Mouse (Mus musculus) CH12.LX (cell line): ENCODE data around the gene Irf2bp2. TPM values are rescaled to one million over a fixed set of nuclear protein-coding genes. Genes with fewer than 3 reads are reported as not detected.

Source experiments
- DNase-seq: peaks from one replicate; pipeline ENCODE4 v3.0.0-alpha.2; 2013; ENCODE audit errors: extremely low read depth
- H3K27ac ChIP-seq: 2 replicates; pipeline ENCODE4 v1.5.1; 2012; ENCODE audit warnings: low read depth, mild to moderate bottlenecking, control low read depth, moderate library complexity; ENCODE audit not compliant: insufficient read depth
- H3K27me3 ChIP-seq: replicated peaks from 2 replicates; pipeline ENCODE3; 2012; ENCODE audit warnings: inconsistent platforms
- H3K36me3 ChIP-seq, 2 experiments: replicated peaks in 1 of 2; 2 replicates each; pipeline versions ENCODE3 to v1.6.1; 2012; ENCODE audit warnings: inconsistent platforms in 1 of 2, low read length in 1 of 2, mild to moderate bottlenecking in 1 of 2, mixed read lengths in 1 of 2, moderate library complexity in 1 of 2; ENCODE audit not compliant: control insufficient read depth in 1 of 2, insufficient read depth in 1 of 2
- H3K4me1 ChIP-seq, 2 experiments: 2 replicates each; pipeline ENCODE4 v1.6.1; 2012; ENCODE audit warnings: inconsistent platforms in 1 of 2, moderate library complexity in 1 of 2; ENCODE audit not compliant: insufficient read depth in 2 of 2, control insufficient read depth in 1 of 2
- H3K4me2 ChIP-seq: 2 replicates; pipeline ENCODE4 v1.6.1; 2012; ENCODE audit warnings: low read depth, mild to moderate bottlenecking, control low read depth; ENCODE audit not compliant: poor library complexity, insufficient read depth, severe bottlenecking
- H3K4me3 ChIP-seq, 3 experiments: fragments of 150-350 bp in 1 of 3; sonication (generic) in 1 of 3; replicated peaks in 1 of 3; 2 replicates each; pipeline versions ENCODE3 to v1.5.1; 2011 to 2012; ENCODE audit warnings: low read depth in 2 of 3, low read length in 2 of 3, mild to moderate bottlenecking in 2 of 3, moderate library complexity in 2 of 3, control low read depth in 1 of 3, improper control_type of control experiment in 1 of 3, inconsistent platforms in 1 of 3, mixed read lengths in 1 of 3; ENCODE audit not compliant: poor library complexity in 1 of 3
- H3K79me2 ChIP-seq: replicated peaks from 2 replicates; pipeline ENCODE4 v1.6.1; 2012; ENCODE audit warnings: mild to moderate bottlenecking, moderate library complexity; ENCODE audit not compliant: control insufficient read depth, poor library complexity, insufficient read depth, severe bottlenecking; ENCODE audit errors: extremely low read depth
- H3K9ac ChIP-seq: 2 replicates; pipeline ENCODE4 v1.6.1; 2012; ENCODE audit warnings: low read depth, mild to moderate bottlenecking, control low read depth, moderate library complexity; ENCODE audit not compliant: insufficient read depth
- H3K9me3 ChIP-seq: replicated peaks from 2 replicates; pipeline ENCODE3; 2012; ENCODE audit warnings: low read length, inconsistent platforms, mixed read lengths
- BHLHE40 ChIP-seq: IDR thresholded peaks from 2 replicates; pipeline ENCODE4 v1.6.1; 2011; ENCODE audit warnings: mild to moderate bottlenecking, low read depth, low read length, improper control_type of control experiment
- CHD1 ChIP-seq: IDR thresholded peaks from 2 replicates; pipeline ENCODE4 v1.6.1; 2012; ENCODE audit warnings: low read depth, low read length, improper control_type of control experiment, inconsistent platforms
- CHD2 ChIP-seq: IDR thresholded peaks from 2 replicates; pipeline ENCODE4 v1.6.1; 2011; ENCODE audit warnings: low read length, improper control_type of control experiment
- ELF1 ChIP-seq: IDR thresholded peaks from 2 replicates; pipeline ENCODE4 v1.6.1; 2014; ENCODE audit warnings: low read depth, mild to moderate bottlenecking, inconsistent platforms, low read length, improper control_type of control experiment
- EP300 ChIP-seq: IDR thresholded peaks from 2 replicates; pipeline ENCODE4 v1.6.1; 2011; ENCODE audit warnings: low read length, improper control_type of control experiment
- GABPA ChIP-seq: IDR thresholded peaks from 2 replicates; pipeline ENCODE4 v1.6.1; 2012; ENCODE audit warnings: low read depth, low read length, improper control_type of control experiment, inconsistent platforms; ENCODE audit not compliant: insufficient replicate concordance
- HCFC1 ChIP-seq: IDR thresholded peaks from 2 replicates; pipeline ENCODE4 v1.6.1; 2012; ENCODE audit warnings: low read depth, mild to moderate bottlenecking, inconsistent platforms, low read length, improper control_type of control experiment
- IRF4 ChIP-seq: IDR thresholded peaks from 2 replicates; pipeline ENCODE4 v1.6.1; 2014; ENCODE audit warnings: low read depth, mild to moderate bottlenecking, inconsistent platforms, low read length, improper control_type of control experiment
- JUN ChIP-seq: IDR thresholded peaks from 2 replicates; pipeline ENCODE4 v1.6.1; 2011; ENCODE audit warnings: low read depth, mild to moderate bottlenecking, low read length, improper control_type of control experiment, moderate library complexity; ENCODE audit not compliant: insufficient read depth
- JUND ChIP-seq: conservative IDR thresholded peaks from 2 replicates; pipeline ENCODE4 v1.6.1; 2011; ENCODE audit warnings: low read depth, low read length, improper control_type of control experiment
- KAT2A ChIP-seq: IDR thresholded peaks from 2 replicates; pipeline ENCODE4 v1.6.1; 2012; ENCODE audit warnings: low read length, improper control_type of control experiment, inconsistent platforms; ENCODE audit not compliant: insufficient replicate concordance
- MAX ChIP-seq: IDR thresholded peaks from 2 replicates; pipeline ENCODE4 v1.6.1; 2011; ENCODE audit warnings: low read length, improper control_type of control experiment
- MAZ ChIP-seq: IDR thresholded peaks from 2 replicates; pipeline ENCODE4 v1.6.1; 2012; ENCODE audit warnings: low read depth, mild to moderate bottlenecking, inconsistent platforms, low read length, improper control_type of control experiment, moderate library complexity
- MEF2A ChIP-seq: IDR thresholded peaks from 2 replicates; pipeline ENCODE4 v1.6.1; 2014; ENCODE audit warnings: low read depth, mild to moderate bottlenecking, inconsistent platforms, low read length, improper control_type of control experiment, borderline replicate concordance
- NELFE ChIP-seq: IDR thresholded peaks from 2 replicates; pipeline ENCODE4 v1.6.1; 2011; ENCODE audit warnings: low read depth, low read length, improper control_type of control experiment
- PAX5 ChIP-seq: IDR thresholded peaks from 2 replicates; pipeline ENCODE4 v1.6.1; 2012; ENCODE audit warnings: low read length, inconsistent platforms, mixed read lengths
- POLR2A ChIP-seq: IDR thresholded peaks from 2 replicates; pipeline ENCODE4 v1.6.1; 2011; ENCODE audit warnings: low read depth, mild to moderate bottlenecking, improper control_type of control experiment, low read length
- RCOR1 ChIP-seq: conservative IDR thresholded peaks from 2 replicates; pipeline ENCODE4 v1.6.1; 2012; ENCODE audit warnings: low read depth, mild to moderate bottlenecking, inconsistent platforms, low read length, improper control_type of control experiment
- SIN3A ChIP-seq: IDR thresholded peaks from 2 replicates; pipeline ENCODE4 v1.6.1; 2012; ENCODE audit warnings: low read length, improper control_type of control experiment, inconsistent platforms
- SMC3 ChIP-seq: IDR thresholded peaks from 2 replicates; pipeline ENCODE4 v1.6.1; 2011; ENCODE audit warnings: low read depth, low read length, improper control_type of control experiment
- TBP ChIP-seq: conservative IDR thresholded peaks from 2 replicates; pipeline ENCODE4 v1.6.1; 2011; ENCODE audit warnings: low read depth, low read length, improper control_type of control experiment
- TCF12 ChIP-seq: IDR thresholded peaks from 2 replicates; pipeline ENCODE4 v1.6.1; 2014; ENCODE audit warnings: low read depth, mild to moderate bottlenecking, inconsistent platforms, low read length, improper control_type of control experiment
- UBTF ChIP-seq: IDR thresholded peaks from 2 replicates; pipeline ENCODE4 v1.6.1; 2012; ENCODE audit warnings: low read depth, mild to moderate bottlenecking, inconsistent platforms, low read length, improper control_type of control experiment, moderate library complexity
- USF1 ChIP-seq: IDR thresholded peaks from 2 replicates; pipeline ENCODE4 v1.6.1; 2014; ENCODE audit warnings: low read depth, mild to moderate bottlenecking, inconsistent platforms, low read length, improper control_type of control experiment
- USF2 ChIP-seq: conservative IDR thresholded peaks from 2 replicates; pipeline ENCODE4 v1.6.1; 2011; ENCODE audit warnings: low read depth, low read length, improper control_type of control experiment
- ZC3H11A ChIP-seq: IDR thresholded peaks from 2 replicates; pipeline ENCODE4 v1.6.1; 2012; ENCODE audit warnings: low read depth, mild to moderate bottlenecking, inconsistent platforms, low read length, improper control_type of control experiment
- ZNF384 ChIP-seq: IDR thresholded peaks from 2 replicates; pipeline ENCODE4 v1.6.1; 2012; ENCODE audit warnings: low read depth, low read length, improper control_type of control experiment, inconsistent platforms
- dilution Hi-C: fragments of 300-500 bp; cut with MboI; formaldehyde crosslinking; loops from 2 replicates; pipeline ENCODE4 v1.14.3; 2020; ENCODE audit warnings: low sequenced_read_pairs; ENCODE audit not compliant: extremely low pct_unique_long_range_greater_than_20kb, extremely low pct_ligation_motif_present
- in situ Hi-C: fragments of 300-500 bp; cut with MboI; formaldehyde crosslinking; loops from 3 replicates; pipeline ENCODE4 v1.14.3; 2019; ENCODE audit warnings: low sequenced_read_pairs, low pct_ligation_motif_present, low pct_unique_long_range_greater_than_20kb, mixed read lengths
- polyA plus RNA-seq: library from polyadenylated mRNA; unstranded; fragments of >175 nt; gene quantifications from 2 replicates; pipeline ENCODE4 v1.2.1, GENCODE M21; 2012; ENCODE audit warnings: low read depth; ENCODE audit not compliant: insufficient read length
- total RNA-seq, 2 experiments: library from RNA; depleted of rRNA; stranded (reverse); fragments of 300-350 nt in 1 of 2; fragments of >200 nt in 1 of 2; gene quantifications; 2 replicates each; pipeline ENCODE4 v1.2.3; 2012 to 2014

Gene Irf2bp2
- total and polyA plus RNA-seq, 3 experiments: 19.9 to 31.2 (median 28.6) TPM

DNA sequence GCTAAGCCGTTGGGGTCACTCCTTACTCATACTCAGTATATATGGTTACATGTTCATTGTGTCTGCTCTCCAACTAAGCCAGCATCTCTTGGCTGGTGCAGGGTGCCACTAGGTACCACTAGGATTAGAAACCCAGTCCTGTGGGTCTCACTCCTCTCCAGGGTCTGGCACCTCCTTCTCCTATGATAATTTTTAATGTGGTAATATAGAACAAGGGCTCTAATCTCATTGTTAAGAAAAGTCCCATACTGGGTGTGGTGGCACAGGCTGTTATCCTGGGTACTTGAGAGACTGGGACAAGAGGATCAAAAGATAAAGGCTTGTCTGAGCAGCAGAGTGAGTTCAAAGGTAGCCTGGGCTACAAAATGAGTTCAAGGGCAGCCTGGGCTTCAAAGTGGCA lies 47.3 kb downstream of the Irf2bp2 start:
- H3K4me2 ChIP-seq: no peak overlapping the region
- no peaks in the 10 kb centered on the region for H3K27me3 ChIP-seq
- no peaks in the 10 kb centered on the region for H3K36me3 ChIP-seq
- dilution Hi-C loops: no loop called here
- no peaks in the 10 kb centered on the region for H3K79me2 ChIP-seq
- H3K27ac ChIP-seq: no peak overlapping the region
- no peak overlapping the region for H3K9ac ChIP-seq
- H3K4me3 ChIP-seq: no peak overlapping the region
- TF ChIP-seq BHLHE40 (no peak), EP300 (no peak), SMC3 (no peak), JUND (no peak), MEF2A (no peak), HCFC1 (no peak), PAX5 (no peak), GABPA (no peak), SIN3A (no peak), ZNF384 (no peak), CHD2 (no peak), TBP (no peak), TCF12 (no peak), USF1 (no peak), MAZ (no peak), UBTF (no peak), MAX (no peak), RCOR1 (no peak), POLR2A (no peak), KAT2A (no peak)
- DNase-seq: no peak
- H3K9me3 ChIP-seq: no peaks in the 10 kb centered on the region
- in situ Hi-C loops: no loop called here
- H3K4me1 ChIP-seq: peaks cover 6 to 21% of the 10 kb centered on the region in 2 experiments

DNA sequence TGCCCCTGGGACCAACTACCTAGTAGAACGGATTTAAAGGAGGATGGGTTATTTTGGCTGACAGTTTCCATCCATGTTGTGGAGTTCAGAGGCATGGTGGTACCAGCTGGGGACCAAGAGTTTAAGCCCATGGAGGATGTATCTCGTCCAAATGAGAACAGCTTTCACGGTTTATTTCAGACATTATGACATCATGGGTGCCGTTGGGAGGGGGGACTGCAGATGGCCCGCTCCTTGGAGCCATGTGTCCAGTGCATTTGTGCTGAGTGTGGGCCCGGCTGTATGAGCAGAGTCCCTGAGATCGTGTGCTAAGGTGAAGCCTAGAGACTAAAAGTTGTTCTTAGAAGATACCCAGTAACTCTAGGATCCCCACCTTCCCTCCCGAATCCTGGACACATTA lies 50.4 kb downstream of the Irf2bp2 start:
- Histone ChIP-seq H3K36me3 (no peaks in the 10 kb centered on the region), H3K4me3 (no peak overlapping the region), H3K9me3 (no peaks in the 10 kb centered on the region), H3K4me1 (peaks cover 6 to 16% of the 10 kb centered on the region in 2 experiments), H3K4me2 (no peak overlapping the region), H3K27me3 (no peaks in the 10 kb centered on the region), H3K9ac (no peak overlapping the region), H3K27ac (no peak overlapping the region), H3K79me2 (no peaks in the 10 kb centered on the region)
- dilution Hi-C loops (no loop called here), in situ Hi-C loops (no loop called here)
- TF ChIP-seq USF2 (no peak), MAX (no peak), IRF4 (no peak), ZNF384 (no peak), USF1 (no peak), CHD2 (no peak), SMC3 (no peak), CHD1 (no peak), HCFC1 (no peak), RCOR1 (no peak), UBTF (no peak), MEF2A (no peak), TBP (no peak), ZC3H11A (no peak), JUN (no peak), KAT2A (no peak), ELF1 (no peak), NELFE (no peak)
- DNase-seq: no peak
